Mouse (Mus musculus) embryonic facial prominence, embryonic 14.5 days (tissue): ENCODE data around the gene Atg9a. TPM values are rescaled to one million over a fixed set of nuclear protein-coding genes. Genes with fewer than 3 reads are reported as not detected.
"Not testable (repeated sequence)": the region's sequence is repeated elsewhere in the genome, so short reads cannot be mapped to it uniquely, and the experiment has no call there.

Experiments
- ATAC-seq: fragments of 200-750 bp; cut with Nextera tagmentation; 2 replicates; pipeline ENCODE4 v1.8.0; 2017; ENCODE audit warnings: low read depth, moderate number of reproducible peaks, moderate TSS enrichment
- DNase-seq: peaks from one replicate; pipeline ENCODE4 v3.0.0-alpha.2; 2015; ENCODE audit warnings: low spot score
- H3K27ac ChIP-seq: fragments of 300-500 bp; sonication (generic); replicated peaks from 2 replicates; pipeline ENCODE4 v1.5.1; 2014; ENCODE audit warnings: low read depth, mild to moderate bottlenecking, low read length, moderate library complexity
- H3K27me3 ChIP-seq: fragments of 300-500 bp; sonication (generic); replicated peaks from 2 replicates; pipeline ENCODE4 v1.6.1; 2014; ENCODE audit warnings: low read length; ENCODE audit not compliant: control insufficient read depth, insufficient read depth
- H3K36me3 ChIP-seq: fragments of 300-500 bp; sonication (generic); 2 replicates; pipeline ENCODE4 v1.6.1; 2014; ENCODE audit warnings: low read length, mixed read lengths; ENCODE audit not compliant: control insufficient read depth, insufficient read depth
- H3K4me1 ChIP-seq: fragments of 300-500 bp; sonication (generic); 2 replicates; pipeline ENCODE4 v1.6.1; 2014; ENCODE audit warnings: antibody characterized with exemption, low read length; ENCODE audit not compliant: control insufficient read depth, insufficient read depth
- H3K4me2 ChIP-seq: fragments of 300-500 bp; sonication (generic); 2 replicates; pipeline ENCODE4 v1.6.1; 2014; ENCODE audit warnings: low read depth, mild to moderate bottlenecking, low read length, moderate library complexity, mixed read lengths
- H3K4me3 ChIP-seq: fragments of 300-500 bp; sonication (generic); 2 replicates; pipeline ENCODE4 v1.5.1; 2014; ENCODE audit warnings: low read depth, mild to moderate bottlenecking, low read length
- H3K9ac ChIP-seq: fragments of 300-500 bp; sonication (generic); 2 replicates; pipeline ENCODE4 v1.6.1; 2014; ENCODE audit warnings: low read depth, mild to moderate bottlenecking, low read length, moderate library complexity, mixed read lengths
- H3K9me3 ChIP-seq: fragments of 300-500 bp; sonication (generic); 2 replicates; pipeline ENCODE4 v1.6.1; 2016; ENCODE audit warnings: low read length; ENCODE audit not compliant: control insufficient read depth
- WGBS: fragments of 180-500 bp; shearing (Covaris S2); extraction: QIAGEN DNeasy Blood & Tissue Kit; methylation state at CpG from one replicate; pipeline ENCODE4 v1.1.7; 2014; 5-methylcytosine and 5-hydroxymethylcytosine counted together
- polyA plus RNA-seq: library from polyadenylated mRNA; unstranded; fragments of >200 nt; fragmentation: Nextera tagmentation; extraction: Ambion mirVana; gene quantifications from 2 replicates; pipeline ENCODE4 v1.2.1, GENCODE M21; 2014

The Atg9a gene
- 31.9 and 32.7 TPM in 2 replicates for polyA plus RNA-seq

DNA sequence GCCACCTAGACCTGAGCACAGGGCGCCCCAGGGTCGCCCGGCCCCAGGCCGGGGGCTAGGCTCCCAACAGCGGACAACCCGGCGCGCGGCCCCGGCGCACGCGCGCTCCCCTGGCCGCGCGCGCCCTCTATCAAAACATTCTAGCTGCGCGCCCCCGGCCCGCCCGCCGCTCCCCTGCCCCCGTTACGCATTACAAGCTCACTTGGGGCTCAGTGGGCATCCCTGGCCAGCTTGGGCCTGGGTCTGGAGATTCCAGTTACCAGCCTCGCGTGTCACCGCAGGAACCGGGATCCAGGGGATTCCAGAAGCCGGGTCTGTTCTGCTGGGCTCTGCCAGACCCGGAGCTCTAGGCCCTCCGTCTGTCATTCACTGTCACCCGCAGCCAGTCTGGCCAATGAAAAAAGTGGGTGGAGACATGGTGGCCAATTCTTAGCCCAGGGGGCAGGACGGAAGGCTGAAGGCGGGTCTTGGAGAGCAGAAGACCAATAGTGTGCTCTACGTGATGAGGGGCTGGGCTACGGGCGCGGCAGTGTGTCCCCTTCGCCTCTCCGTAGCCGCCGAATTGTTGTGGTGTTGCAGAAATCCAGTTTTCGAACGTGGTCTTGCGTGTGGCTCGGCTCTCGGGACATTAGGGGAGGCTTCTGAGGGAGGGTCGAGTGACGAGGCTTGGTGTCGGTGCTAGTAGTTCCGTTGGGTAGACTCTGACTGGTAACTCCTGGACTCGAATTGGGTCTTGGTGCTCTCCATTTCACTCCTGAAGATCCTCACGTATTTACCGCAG lies at the start of gene Atg9a, which contains the start of gene Ankzf1:
Gene Atg9a, minus strand, starts transcription at position 575 of the 781 bp plus-strand sequence.
Gene Ankzf1, plus strand, starts transcription at position 530 of the 781 bp plus-strand sequence.
- H3K9ac ChIP-seq: peak within 1 kb of the TSS; percentile 90
- peak within 1 kb of the TSS; percentile 77 for H3K4me3 ChIP-seq
- H3K27me3 ChIP-seq: no peaks in the 10 kb centered on the region
- peak within 1 kb of the TSS; percentile 94 for H3K27ac ChIP-seq
- H3K4me2 ChIP-seq: peak within 1 kb of the TSS; percentile 91
- peak; percentile 100 for ATAC-seq
- WGBS: 0% methylated on average over 32 of the region's 56 CpGs
- peaks cover 44% of the 10 kb centered on the region for H3K36me3 ChIP-seq
- H3K9me3 ChIP-seq: no peaks in the 10 kb centered on the region
- peaks cover 17% of the 10 kb centered on the region for H3K4me1 ChIP-seq
- DNase-seq: peak; percentile 99

- H3K4me2 ChIP-seq: no peak overlapping the region
- peaks cover 37% of the 10 kb centered on the region for H3K36me3 ChIP-seq
- H3K4me1 ChIP-seq: no peaks in the 10 kb centered on the region
- DNase-seq: no peak
- no peak overlapping the region for H3K27ac ChIP-seq
- H3K4me3 ChIP-seq: no peak overlapping the region
- H3K27me3 ChIP-seq: no peaks in the 10 kb centered on the region
- no peaks in the 10 kb centered on the region for H3K9me3 ChIP-seq
- ATAC-seq: no peak
- H3K9ac ChIP-seq: no peak overlapping the region
- WGBS: 73% methylated on average over 10 of the region's 10 CpGs
Measured at GRCm38 (mm10) chr1:75239591-75239990, 47.6 kb upstream of the Atg9a start.

DNA sequence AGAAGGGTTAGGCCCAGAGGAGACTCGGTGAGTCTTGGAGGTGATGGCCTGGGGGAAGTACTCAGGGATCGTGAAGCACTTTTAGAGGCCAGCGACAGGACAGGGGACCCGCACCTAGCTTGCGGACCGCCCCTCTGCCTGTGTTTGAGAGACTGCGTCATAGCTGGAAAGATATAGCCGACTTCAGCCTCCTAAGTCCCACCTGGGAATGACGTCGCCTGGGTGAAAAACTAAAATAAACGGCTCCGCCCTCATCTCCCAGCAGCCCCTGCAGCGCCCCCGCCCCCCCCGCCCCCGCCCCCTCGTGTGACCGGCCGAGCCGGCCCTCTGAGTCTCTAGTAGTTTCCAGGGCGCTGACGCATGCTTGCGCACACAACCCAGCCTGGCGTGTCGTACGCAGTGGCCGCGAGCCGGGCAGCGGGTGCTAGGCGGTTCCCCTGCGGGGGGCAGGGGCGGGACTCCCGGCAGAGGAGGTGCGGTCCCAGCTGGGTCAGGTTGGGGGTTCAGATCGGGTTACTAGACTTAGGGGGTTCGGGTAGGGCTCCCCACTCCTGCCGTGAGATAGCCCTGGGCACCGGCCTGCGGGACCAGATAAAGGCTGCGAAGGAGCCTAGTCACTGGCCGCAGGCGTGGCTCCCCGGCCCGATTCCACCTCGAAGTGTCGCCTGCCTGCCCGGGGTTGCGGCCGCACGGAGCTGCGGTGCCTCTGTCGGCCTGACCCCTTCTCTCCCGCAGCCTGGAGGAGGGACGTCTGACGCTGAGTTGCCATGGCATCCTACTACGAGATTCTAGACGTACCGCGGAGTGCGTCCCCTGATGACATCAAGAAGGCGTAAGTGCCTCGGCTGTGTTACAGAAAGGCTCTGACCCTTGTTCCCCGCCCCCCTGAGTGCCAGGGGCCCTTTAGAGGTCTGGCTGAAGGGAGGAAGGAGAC lies 44.4 kb upstream of the Atg9a start, which contains the start of gene Dnajb2:
Gene Dnajb2, plus strand, starts transcription at position 290 of the 934 bp plus-strand sequence.
- no peaks in the 10 kb centered on the region for H3K9me3 ChIP-seq
- DNase-seq (peak; percentile 92), ATAC-seq (peak; percentile 93)
- H3K9ac ChIP-seq: peak within 1 kb of the TSS; percentile 81
- peak within 1 kb of the TSS; percentile 77 for H3K4me2 ChIP-seq
- H3K4me3 ChIP-seq: peak within 1 kb of the TSS; percentile 69
- H3K27me3 ChIP-seq: no peaks in the 10 kb centered on the region
- H3K27ac ChIP-seq: peak within 1 kb of the TSS; percentile 80
- peaks cover 20% of the 10 kb centered on the region for H3K36me3 ChIP-seq
- WGBS: under 1% methylated on average over 40 of the region's 64 CpGs
- H3K4me1 ChIP-seq: no peaks in the 10 kb centered on the region

DNA sequence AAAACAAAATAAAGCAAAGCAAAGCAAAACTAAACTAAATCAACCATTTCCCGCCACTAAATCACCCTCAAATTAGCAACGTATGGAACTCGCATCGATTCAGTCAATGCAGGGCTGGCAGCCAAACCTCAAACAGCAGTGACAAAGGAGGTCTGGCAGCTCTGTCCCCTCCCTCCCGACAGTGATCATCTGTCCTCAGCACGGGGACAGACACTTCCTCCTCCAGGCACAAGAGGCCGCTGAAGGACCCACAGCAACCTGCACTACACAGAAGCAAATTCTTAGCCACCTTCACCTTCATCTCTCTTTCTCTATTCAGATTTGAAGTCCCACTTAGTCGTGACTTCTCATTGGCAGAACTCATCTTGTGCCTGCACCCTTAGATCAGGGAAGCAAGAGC lies 42.6 kb upstream of the Atg9a start:
- DNase-seq (peak; percentile 80), ATAC-seq (peak; percentile 44; the same call in 1 of the 2 replicates)
- Histone ChIP-seq H3K9ac (peak overlapping the region; percentile 15; the same call in 1 of the 2 replicates), H3K9me3 (no peaks in the 10 kb centered on the region), H3K27me3 (no peaks in the 10 kb centered on the region), H3K36me3 (peaks cover 6% of the 10 kb centered on the region; the same call in 1 of the 2 replicates), H3K4me1 (no peaks in the 10 kb centered on the region), H3K4me2 (peak overlapping the region; percentile 6; the same call in 1 of the 2 replicates), H3K4me3 (no peak overlapping the region), H3K27ac (no peak overlapping the region)
- WGBS: 0% methylated on average over 8 of the region's 8 CpGs

DNA sequence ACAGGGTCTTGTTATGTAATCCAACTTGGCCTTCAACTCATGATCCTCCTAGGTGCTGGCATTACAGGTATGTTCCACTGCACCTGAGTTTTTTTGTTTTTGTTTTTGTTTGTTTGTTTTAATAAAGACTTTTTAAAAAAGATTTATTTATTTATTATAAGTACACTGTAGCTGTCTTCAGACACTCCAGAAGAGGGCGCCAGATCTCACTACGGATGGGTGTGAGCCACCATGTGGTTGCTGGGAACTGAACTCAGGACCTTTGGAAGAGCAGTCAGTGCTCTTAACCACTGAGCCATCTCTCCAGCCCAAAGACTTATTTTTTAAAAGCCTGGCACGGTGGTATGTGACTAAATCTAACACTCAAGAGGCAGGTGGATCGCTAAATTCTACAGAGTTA lies 40.5 kb upstream of the Atg9a start:
- not testable (repeated sequence) for H3K4me3 ChIP-seq, H3K4me1 ChIP-seq, DNase-seq, H3K27me3 ChIP-seq, H3K4me2 ChIP-seq, H3K9ac ChIP-seq, H3K36me3 ChIP-seq, ATAC-seq, H3K27ac ChIP-seq, H3K9me3 ChIP-seq
- 63% methylated on average over 4 of the region's 4 CpGs for WGBS

- Histone ChIP-seq H3K9me3 (no peaks in the 10 kb centered on the region), H3K27ac (no peak within 1 kb of the TSS), H3K4me2 (no peak within 1 kb of the TSS), H3K27me3 (no peaks in the 10 kb centered on the region), H3K36me3 (no peaks in the 10 kb centered on the region), H3K9ac (no peak within 1 kb of the TSS), H3K4me1 (no peaks in the 10 kb centered on the region), H3K4me3 (no peak within 1 kb of the TSS)
- DNase-seq (no peak), ATAC-seq (no peak)
- 69% methylated on average over 5 of the region's 5 CpGs for WGBS
Measured at GRCm38 (mm10) chr1:75231664-75232152, 39.7 kb upstream of the Atg9a start, which contains the start of gene A630095N17Rik. Gene A630095N17Rik, minus strand, starts transcription at chr1:75232102.

GRCm38 (mm10) chr1:75231224-75231623 lies 39.2 kb upstream of the Atg9a start:
- H3K27ac ChIP-seq: no peak overlapping the region
- H3K36me3 ChIP-seq: no peaks in the 10 kb centered on the region
- DNase-seq (no peak), ATAC-seq (no peak)
- H3K27me3 ChIP-seq: no peaks in the 10 kb centered on the region
- H3K9me3 ChIP-seq: no peaks in the 10 kb centered on the region
- no peaks in the 10 kb centered on the region for H3K4me1 ChIP-seq
- H3K4me2 ChIP-seq: no peak overlapping the region
- 73% methylated on average over 4 of the region's 4 CpGs for WGBS
- H3K9ac ChIP-seq: no peak overlapping the region
- no peak overlapping the region for H3K4me3 ChIP-seq

GRCm38 (mm10) chr1:75230335-75230994 lies 38.5 kb upstream of the Atg9a start:
- H3K9me3 ChIP-seq: no peaks in the 10 kb centered on the region
- H3K9ac ChIP-seq: no peak overlapping the region
- WGBS: 69% methylated on average over 7 of the region's 7 CpGs
- H3K36me3 ChIP-seq: no peaks in the 10 kb centered on the region
- H3K4me3 ChIP-seq: no peak overlapping the region
- H3K27ac ChIP-seq: no peak overlapping the region
- DNase-seq (no peak), ATAC-seq (no peak)
- no peaks in the 10 kb centered on the region for H3K4me1 ChIP-seq
- H3K27me3 ChIP-seq: no peaks in the 10 kb centered on the region
- H3K4me2 ChIP-seq: no peak overlapping the region
